Mouse (Mus musculus): Measurements from ENCODE around the gene Abcf1. TPM values are rescaled to one million over a fixed set of nuclear protein-coding genes. Genes with fewer than 3 reads are reported as not detected.
"Not testable (repeated sequence)": the region's sequence is repeated elsewhere in the genome, so short reads cannot be mapped to it uniquely, and the experiment has no call there.

The Abcf1 gene
- total RNA-seq (2014; rRNA removed) (47.7 and 57.3 TPM in 2 replicates), polyA plus RNA-seq (2015; fragmentation: Nextera tagmentation; extraction: Ambion mirVana) (94.5 and 99.4 TPM in 2 replicates)

DNA sequence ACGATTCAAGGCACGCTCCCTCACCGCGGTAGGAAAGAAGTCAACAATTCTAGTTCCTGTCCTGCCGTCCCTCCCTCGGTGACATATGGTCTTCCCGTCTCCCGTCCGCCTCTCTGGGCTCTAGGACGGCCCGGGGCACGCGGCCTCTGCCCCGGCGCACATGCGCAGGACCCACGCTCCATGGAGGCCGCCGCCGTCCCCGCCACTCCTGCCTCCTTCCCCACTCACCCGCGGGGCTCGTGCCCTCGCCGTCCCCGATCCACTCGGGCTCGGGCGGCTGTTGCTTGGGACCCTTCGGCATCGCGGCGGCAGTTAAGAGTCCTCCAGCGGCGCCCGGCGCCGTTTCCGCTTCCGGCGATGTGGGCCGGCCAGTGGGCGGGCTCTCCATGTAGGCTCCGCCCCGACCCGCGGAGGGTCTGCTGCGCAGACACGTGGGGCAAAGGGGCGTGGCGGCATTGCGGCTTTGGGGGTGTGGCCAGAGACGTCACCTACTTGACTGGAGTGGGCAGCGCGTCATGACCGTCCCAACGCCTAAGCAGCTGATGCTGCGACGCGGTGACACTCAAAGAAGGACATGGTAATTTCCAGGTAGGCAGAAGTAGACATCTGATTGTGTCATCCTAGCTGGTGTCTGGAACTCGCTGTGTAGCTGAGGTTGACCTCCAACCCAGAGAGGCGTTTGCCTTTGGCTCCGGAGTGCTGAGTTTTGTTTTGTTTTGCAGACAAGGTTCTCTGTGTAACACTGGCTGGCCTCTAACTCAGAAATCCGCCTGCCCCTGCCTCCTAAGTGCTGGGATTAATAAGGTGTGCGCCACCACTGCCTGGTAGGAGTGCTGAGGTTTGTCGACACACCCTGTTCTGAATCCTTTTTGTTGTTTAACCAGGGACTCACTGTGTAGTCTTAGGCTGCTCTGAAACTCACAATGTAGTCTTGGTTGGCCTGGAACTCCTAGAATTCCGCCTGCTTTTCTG, at the start of gene Abcf1:
Gene Abcf1, minus strand, starts transcription at position 344 of the 972 bp plus-strand sequence.
- Histone ChIP-seq H3K9me3 (ENCODE audit: low read length) (no peaks in the 10 kb centered on the region), H3K4me3 (ENCODE audit: low read length) (peak within 1 kb of the TSS; percentile 88), H3K36me3 (ENCODE audit: insufficient read depth, low read length) (peaks cover 9% of the 10 kb centered on the region; the same call in 1 of the 2 replicates), H3K27ac (peak within 1 kb of the TSS; percentile 85), H3K4me2 (ENCODE audit: low read depth, low read length) (peak within 1 kb of the TSS; percentile 73), H3K9ac (replicated peaks; ENCODE audit: low read length) (peak within 1 kb of the TSS; percentile 73), H3K4me1 (ENCODE audit: insufficient read depth, low read length) (0 out of 2 replicates have a peak, but pooled peaks cover 9% of the 10 kb centered on the region), H3K27me3 (ENCODE audit: insufficient read depth, low read length) (no peaks in the 10 kb centered on the region)
- DNase-seq (ENCODE audit: low spot score) (peak; percentile 99), ATAC-seq (peak; percentile 98)
- no peak for TF ChIP-seq CTCF (IDR thresholded peaks at IDR 0.05; ENCODE audit: low read depth)
- under 1% methylated on average over 67 of the region's 68 CpGs for WGBS

DNA sequence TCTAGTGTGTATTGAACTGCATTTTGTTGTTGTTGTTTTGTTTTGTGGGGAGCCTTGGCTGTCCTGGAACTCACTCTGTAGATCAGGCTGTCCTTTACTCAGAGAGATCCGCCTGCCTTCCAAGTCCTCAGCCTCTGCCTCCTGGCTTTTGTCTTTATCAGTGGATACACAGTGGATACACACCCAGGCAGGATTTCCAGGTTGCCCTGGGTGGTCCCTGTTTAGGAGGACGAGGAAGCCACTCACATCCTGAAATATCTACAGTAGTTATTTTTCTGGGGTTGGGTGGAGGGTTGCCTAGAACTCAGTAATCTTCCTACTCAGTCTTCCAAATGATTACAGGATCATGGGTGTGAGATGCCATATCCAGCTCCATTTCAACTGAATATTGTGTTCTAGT, 49.4 kb upstream of the Abcf1 start:
- 67% methylated on average over 2 of the region's 2 CpGs for WGBS
- ATAC-seq (no peak), DNase-seq (ENCODE audit: low spot score) (no peak)
- Histone ChIP-seq H3K36me3 (ENCODE audit: insufficient read depth, low read length) (peaks cover 4% of the 10 kb centered on the region; the same call in 1 of the 2 replicates), H3K4me2 (ENCODE audit: low read depth, low read length) (no peak overlapping the region), H3K27me3 (ENCODE audit: insufficient read depth, low read length) (no peaks in the 10 kb centered on the region), H3K4me1 (ENCODE audit: insufficient read depth, low read length) (no peaks in the 10 kb centered on the region), H3K9me3 (ENCODE audit: low read length) (no peaks in the 10 kb centered on the region), H3K9ac (replicated peaks; ENCODE audit: low read length) (no peak overlapping the region), H3K4me3 (ENCODE audit: low read length) (no peak overlapping the region), H3K27ac (no peak overlapping the region)
- TF ChIP-seq CTCF (IDR thresholded peaks at IDR 0.05; ENCODE audit: low read depth): no peak

DNA sequence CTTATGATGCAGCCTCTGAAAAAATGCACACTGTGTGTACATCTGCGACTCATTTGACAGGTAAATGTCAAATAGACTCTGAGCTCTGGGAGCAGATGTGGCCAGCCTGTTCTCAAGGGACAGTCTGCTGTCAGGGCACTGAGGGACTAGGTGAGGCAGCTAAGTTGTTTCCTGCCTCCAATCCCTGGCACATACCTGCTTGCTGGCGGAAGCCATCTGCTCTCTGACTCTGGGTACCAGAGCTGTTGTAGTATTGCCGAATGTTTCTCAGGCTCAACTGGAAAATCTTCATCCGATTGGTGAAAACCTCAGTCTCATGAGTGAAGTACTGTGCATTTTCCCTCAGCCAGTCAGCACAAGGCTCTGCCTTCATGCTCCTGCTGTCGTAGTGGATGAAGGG, 47.5 kb upstream of the Abcf1 start:
- H3K4me2 ChIP-seq (ENCODE audit: low read depth, low read length): no peak overlapping the region
- no peaks in the 10 kb centered on the region for H3K4me1 ChIP-seq (ENCODE audit: insufficient read depth, low read length)
- H3K36me3 ChIP-seq (ENCODE audit: insufficient read depth, low read length): peaks cover 4% of the 10 kb centered on the region; the same call in 1 of the 2 replicates
- no peak overlapping the region for H3K9ac ChIP-seq (replicated peaks; ENCODE audit: low read length)
- H3K27ac ChIP-seq: no peak overlapping the region
- ATAC-seq (no peak), DNase-seq (ENCODE audit: low spot score) (no peak)
- 93% methylated on average over 5 of the region's 5 CpGs for WGBS
- no peak overlapping the region for H3K4me3 ChIP-seq (ENCODE audit: low read length)
- H3K9me3 ChIP-seq (ENCODE audit: low read length): no peaks in the 10 kb centered on the region
- no peak for TF ChIP-seq CTCF (IDR thresholded peaks at IDR 0.05; ENCODE audit: low read depth)
- H3K27me3 ChIP-seq (ENCODE audit: insufficient read depth, low read length): no peaks in the 10 kb centered on the region

DNA sequence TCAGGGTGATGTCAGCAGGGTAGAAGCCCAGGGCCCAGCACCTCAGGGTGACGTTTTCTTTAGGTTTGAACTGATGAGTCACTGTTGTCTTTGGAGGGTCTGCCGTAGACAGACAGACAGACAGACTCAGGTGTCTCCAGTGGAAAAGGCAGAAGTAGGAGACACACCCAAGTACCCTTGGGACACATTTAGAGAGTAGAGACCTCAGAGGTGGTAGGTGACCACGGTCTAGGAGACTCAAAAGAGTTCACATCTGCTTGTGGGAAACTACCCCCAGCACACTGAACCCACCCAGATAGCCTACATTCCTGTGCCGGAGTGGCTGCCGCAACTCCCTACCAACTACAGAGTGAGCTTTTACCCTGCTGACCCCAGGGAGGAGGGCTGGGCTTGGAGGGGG, 45.4 kb upstream of the Abcf1 start:
- Histone ChIP-seq H3K9ac (replicated peaks; ENCODE audit: low read length) (no peak overlapping the region), H3K36me3 (ENCODE audit: insufficient read depth, low read length) (peaks cover 4% of the 10 kb centered on the region; the same call in 1 of the 2 replicates), H3K27ac (no peak overlapping the region), H3K27me3 (ENCODE audit: insufficient read depth, low read length) (no peaks in the 10 kb centered on the region), H3K4me3 (ENCODE audit: low read length) (no peak overlapping the region), H3K9me3 (ENCODE audit: low read length) (no peaks in the 10 kb centered on the region), H3K4me2 (ENCODE audit: low read depth, low read length) (no peak overlapping the region), H3K4me1 (ENCODE audit: insufficient read depth, low read length) (no peaks in the 10 kb centered on the region)
- no peak for ATAC-seq
- TF ChIP-seq CTCF (IDR thresholded peaks at IDR 0.05; ENCODE audit: low read depth): no peak
- WGBS: 96% methylated on average over 5 of the region's 5 CpGs
- DNase-seq (ENCODE audit: low spot score): no peak

DNA sequence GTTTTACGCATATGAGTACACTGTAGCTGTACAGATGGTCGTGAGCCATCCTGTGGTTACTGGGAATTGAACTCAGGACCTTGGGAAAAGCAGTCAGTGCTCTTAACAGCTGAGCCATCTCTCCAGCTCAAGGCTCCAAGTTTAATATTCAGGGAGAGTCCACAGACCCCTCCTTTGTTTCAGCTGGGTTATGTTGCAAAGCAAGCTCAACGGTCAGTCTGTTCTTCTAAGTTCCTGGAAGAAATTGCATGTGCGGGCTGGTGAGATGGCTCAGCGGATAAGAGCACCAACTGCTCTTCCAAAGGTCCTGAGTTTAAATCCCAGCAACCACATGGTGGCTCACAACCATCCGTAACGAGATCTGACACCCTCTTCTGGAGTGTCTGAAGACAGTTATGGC, 34.8 kb upstream of the Abcf1 start:
- ATAC-seq; H3K36me3 ChIP-seq (ENCODE audit: insufficient read depth, low read length); H3K4me2 ChIP-seq (ENCODE audit: low read depth, low read length); H3K4me3 ChIP-seq (ENCODE audit: low read length); H3K27ac ChIP-seq; H3K9ac ChIP-seq (replicated peaks; ENCODE audit: low read length); H3K4me1 ChIP-seq (ENCODE audit: insufficient read depth, low read length); H3K9me3 ChIP-seq (ENCODE audit: low read length); H3K27me3 ChIP-seq (ENCODE audit: insufficient read depth, low read length); DNase-seq (ENCODE audit: low spot score): not testable (repeated sequence)
- 87% methylated on average over 7 of the region's 7 CpGs for WGBS

DNA sequence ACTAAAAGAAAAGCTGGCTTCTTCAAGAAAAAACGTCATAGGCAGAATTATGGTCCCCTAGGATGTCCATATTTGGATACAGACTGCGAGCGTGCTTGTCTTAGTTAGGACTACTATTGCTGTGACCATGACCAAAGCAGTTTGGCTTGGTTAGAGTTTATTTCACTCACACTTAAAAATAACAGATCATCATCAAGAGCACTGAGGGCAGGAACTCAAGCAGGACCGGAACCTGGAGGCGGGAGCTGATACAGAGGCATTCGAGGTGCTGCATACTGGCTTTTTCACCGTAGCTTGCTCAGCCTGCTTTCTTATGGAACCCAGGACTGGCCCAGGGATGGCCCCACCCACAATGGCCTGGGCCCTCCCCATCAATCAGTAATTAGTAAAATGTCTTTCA, 33.8 kb upstream of the Abcf1 start:
- Histone ChIP-seq H3K9me3 (ENCODE audit: low read length) (no peaks in the 10 kb centered on the region), H3K27me3 (ENCODE audit: insufficient read depth, low read length) (no peaks in the 10 kb centered on the region), H3K9ac (replicated peaks; ENCODE audit: low read length) (no peak overlapping the region), H3K4me2 (ENCODE audit: low read depth, low read length) (no peak overlapping the region), H3K36me3 (ENCODE audit: insufficient read depth, low read length) (no peaks in the 10 kb centered on the region), H3K4me3 (ENCODE audit: low read length) (no peak overlapping the region), H3K4me1 (ENCODE audit: insufficient read depth, low read length) (no peaks in the 10 kb centered on the region), H3K27ac (no peak overlapping the region)
- TF ChIP-seq CTCF (IDR thresholded peaks at IDR 0.05; ENCODE audit: low read depth): no peak
- DNase-seq (ENCODE audit: low spot score) (no peak), ATAC-seq (no peak)
- WGBS: 91% methylated on average over 7 of the region's 7 CpGs

DNA sequence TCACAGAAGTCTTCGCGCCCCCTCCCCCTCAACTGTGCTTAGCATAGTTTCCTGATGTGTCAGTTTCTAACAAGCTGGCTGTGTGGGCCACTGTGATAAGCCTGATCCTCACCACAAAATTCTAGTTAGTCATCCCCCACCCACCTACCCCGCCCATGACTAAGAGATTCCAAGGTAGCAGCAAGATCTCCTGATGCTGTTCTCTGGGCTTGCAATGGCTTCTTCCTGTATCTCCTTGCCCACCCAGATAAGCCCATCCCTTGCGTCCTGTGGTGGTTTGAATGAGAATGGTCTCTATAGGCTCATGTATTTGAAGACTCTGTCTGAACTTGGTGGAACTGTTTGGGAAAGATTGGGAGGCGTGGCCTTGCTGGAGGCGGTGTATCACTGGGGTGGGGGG, 32.4 kb upstream of the Abcf1 start:
- H3K4me2 ChIP-seq (ENCODE audit: low read depth, low read length): no peak overlapping the region
- no peak overlapping the region for H3K27ac ChIP-seq
- no peaks in the 10 kb centered on the region for H3K9me3 ChIP-seq (ENCODE audit: low read length)
- ATAC-seq (no peak), DNase-seq (ENCODE audit: low spot score) (no peak)
- no peak for TF ChIP-seq CTCF (IDR thresholded peaks at IDR 0.05; ENCODE audit: low read depth)
- H3K9ac ChIP-seq (replicated peaks; ENCODE audit: low read length): no peak overlapping the region
- no peaks in the 10 kb centered on the region for H3K36me3 ChIP-seq (ENCODE audit: insufficient read depth, low read length)
- no peak overlapping the region for H3K4me3 ChIP-seq (ENCODE audit: low read length)
- no peaks in the 10 kb centered on the region for H3K4me1 ChIP-seq (ENCODE audit: insufficient read depth, low read length)
- no peaks in the 10 kb centered on the region for H3K27me3 ChIP-seq (ENCODE audit: insufficient read depth, low read length)
- WGBS: 96% methylated on average over 6 of the region's 6 CpGs

All from hindbrain, postnatal 0 days (tissue).